Mouse (Mus musculus) liver, embryonic 12.5 days (tissue): Measurements from ENCODE around the gene Rragd. TPM values are rescaled to one million over a fixed set of nuclear protein-coding genes. Genes with fewer than 3 reads are reported as not detected.

Experiments used
- ATAC-seq: fragments of 200-750 bp; cut with Nextera tagmentation; 2 replicates; pipeline ENCODE4 v1.8.0; 2017; ENCODE audit warnings: moderate number of reproducible peaks, mild to moderate bottlenecking, moderate library complexity
- H3K27ac ChIP-seq: fragments of 300-500 bp; sonication (generic); 2 replicates; pipeline ENCODE4 v1.5.1; 2016; ENCODE audit warnings: mild to moderate bottlenecking
- H3K27me3 ChIP-seq: fragments of 300-500 bp; sonication (generic); replicated peaks from 2 replicates; pipeline ENCODE4 v1.6.1; 2016; ENCODE audit warnings: mild to moderate bottlenecking, moderate library complexity
- H3K36me3 ChIP-seq: fragments of 300-500 bp; sonication (generic); 2 replicates; pipeline ENCODE4 v1.6.1; 2016; ENCODE audit warnings: mild to moderate bottlenecking, moderate library complexity
- H3K4me1 ChIP-seq: fragments of 300-500 bp; sonication (generic); 2 replicates; pipeline ENCODE4 v1.6.1; 2016
- H3K4me2 ChIP-seq: fragments of 300-500 bp; sonication (generic); 2 replicates; pipeline ENCODE4 v1.6.1; 2016; ENCODE audit warnings: mild to moderate bottlenecking, moderate library complexity
- H3K4me3 ChIP-seq: fragments of 300-500 bp; sonication (generic); 2 replicates; pipeline ENCODE4 v1.5.1; 2016; ENCODE audit warnings: mild to moderate bottlenecking, moderate library complexity
- H3K9ac ChIP-seq: fragments of 300-500 bp; sonication (generic); 2 replicates; pipeline ENCODE4 v1.6.1; 2016; ENCODE audit warnings: mild to moderate bottlenecking, moderate library complexity
- H3K9me3 ChIP-seq: fragments of 300-500 bp; sonication (generic); replicated peaks from 2 replicates; pipeline ENCODE4 v1.6.1; 2016; ENCODE audit warnings: mild to moderate bottlenecking, moderate library complexity
- WGBS: fragments of 180-500 bp; shearing (Covaris S2); methylation state at CpG from one replicate; pipeline ENCODE4 v1.1.7; 2016; ENCODE audit not compliant: insufficient replicate concordance; 5-methylcytosine and 5-hydroxymethylcytosine counted together
- polyA plus RNA-seq: library from polyadenylated mRNA; unstranded; fragments of >200 nt; fragmentation: Nextera tagmentation; extraction: Ambion mirVana; gene quantifications from 2 replicates; pipeline ENCODE4 v1.2.1, GENCODE M21; 2016

Rragd gene
- polyA plus RNA-seq, result 4.0 and 4.3 TPM in 2 replicates

- Histone ChIP-seq H3K36me3 (no peaks in the 10 kb centered on the region), H3K9ac (peak within 1 kb of the TSS; percentile 78), H3K27ac (peak within 1 kb of the TSS; percentile 56; the same call in 1 of the 2 replicates), H3K9me3 (peaks cover 4% of the 10 kb centered on the region; the same call in 1 of the 2 replicates), H3K4me3 (peak within 1 kb of the TSS; percentile 71), H3K27me3 (peaks cover 71% of the 10 kb centered on the region), H3K4me2 (peak within 1 kb of the TSS; percentile 99), H3K4me1 (peaks cover 81% of the 10 kb centered on the region)
- peak; percentile 8; the same call in 1 of the 2 replicates for ATAC-seq
- WGBS, result under 1% methylated on average over 18 of the region's 18 CpGs
Measured at GRCm38 (mm10) chr4:32982716-32983175, at the start of gene Rragd. Rragd (plus strand) TSS chr4:32983037.

DNA sequence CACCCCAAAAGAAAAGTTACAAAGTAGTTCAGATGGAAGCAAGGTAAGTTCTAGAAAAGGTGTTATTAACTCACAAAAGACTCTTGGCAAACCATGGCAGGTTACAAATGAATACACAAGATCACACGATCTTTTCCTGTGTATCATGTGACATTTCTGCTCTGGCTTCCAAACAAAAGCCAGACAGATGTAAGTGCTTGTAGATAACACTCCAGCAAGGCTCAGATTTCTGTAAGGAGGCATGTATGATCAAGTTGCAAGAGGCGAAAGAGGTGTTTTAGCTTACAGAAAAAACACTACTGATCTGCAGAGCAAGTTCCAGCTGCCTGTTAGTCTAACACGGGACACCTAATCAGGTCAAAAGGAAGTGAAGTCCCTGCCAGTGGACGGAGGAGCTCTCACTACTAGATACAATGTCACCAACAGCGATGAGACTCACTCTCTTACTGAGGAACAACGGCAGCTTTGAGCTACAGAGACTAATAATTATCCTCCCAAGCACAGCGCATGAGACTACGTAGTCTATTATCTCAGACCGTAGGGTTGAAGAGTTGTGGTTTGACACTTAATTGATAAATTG is 46.0 kb upstream of the Rragd start:
- WGBS, result 36% methylated on average over 9 of the region's 9 CpGs
- peaks cover 14% of the 10 kb centered on the region; the same call in 1 of the 2 replicates for H3K27me3 ChIP-seq
- no peak overlapping the region for H3K9ac ChIP-seq
- H3K9me3 ChIP-seq, result no peaks in the 10 kb centered on the region
- H3K4me3 ChIP-seq, result no peak overlapping the region
- no peak overlapping the region for H3K4me2 ChIP-seq
- no peak overlapping the region for H3K27ac ChIP-seq
- no peaks in the 10 kb centered on the region for H3K4me1 ChIP-seq
- H3K36me3 ChIP-seq, result no peaks in the 10 kb centered on the region
- no peak for ATAC-seq

GRCm38 (mm10) chr4:32939521-32939920 is 43.3 kb upstream of the Rragd start:
- no peak overlapping the region for H3K9ac ChIP-seq
- H3K4me1 ChIP-seq, result no peaks in the 10 kb centered on the region
- no peak overlapping the region for H3K4me3 ChIP-seq
- 54% methylated on average over 4 of the region's 4 CpGs for WGBS
- H3K27ac ChIP-seq, result no peak overlapping the region
- H3K9me3 ChIP-seq, result no peaks in the 10 kb centered on the region
- peaks cover 14% of the 10 kb centered on the region; the same call in 1 of the 2 replicates for H3K27me3 ChIP-seq
- no peak overlapping the region for H3K4me2 ChIP-seq
- no peak for ATAC-seq
- no peaks in the 10 kb centered on the region for H3K36me3 ChIP-seq

DNA sequence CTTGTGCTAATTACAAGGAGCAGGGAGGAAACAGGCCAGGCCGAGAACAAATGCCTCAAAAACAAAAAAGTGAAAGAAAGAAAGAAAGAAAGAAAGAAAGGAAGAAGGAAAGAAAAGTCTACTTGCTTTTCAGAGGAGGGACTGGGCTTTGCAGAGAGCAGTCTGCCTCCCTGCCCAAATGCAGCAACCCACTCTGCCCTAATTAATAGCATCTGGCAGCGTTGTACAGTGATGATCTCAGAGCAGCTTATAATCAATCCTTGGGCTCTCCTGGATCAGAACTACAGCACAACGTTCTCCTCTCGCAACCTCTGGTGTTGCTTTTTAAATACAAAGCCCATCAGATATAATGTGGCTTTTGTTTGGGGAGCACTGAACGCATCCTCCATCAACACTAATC is 42.9 kb upstream of the Rragd start:
- Histone ChIP-seq H3K4me2 (no peak overlapping the region), H3K9ac (no peak overlapping the region), H3K27ac (no peak overlapping the region), H3K27me3 (peaks cover 14% of the 10 kb centered on the region; the same call in 1 of the 2 replicates), H3K9me3 (no peaks in the 10 kb centered on the region), H3K4me1 (no peaks in the 10 kb centered on the region), H3K36me3 (no peaks in the 10 kb centered on the region), H3K4me3 (no peak overlapping the region)
- WGBS, result 70% methylated on average over 5 of the region's 5 CpGs
- no peak for ATAC-seq

DNA sequence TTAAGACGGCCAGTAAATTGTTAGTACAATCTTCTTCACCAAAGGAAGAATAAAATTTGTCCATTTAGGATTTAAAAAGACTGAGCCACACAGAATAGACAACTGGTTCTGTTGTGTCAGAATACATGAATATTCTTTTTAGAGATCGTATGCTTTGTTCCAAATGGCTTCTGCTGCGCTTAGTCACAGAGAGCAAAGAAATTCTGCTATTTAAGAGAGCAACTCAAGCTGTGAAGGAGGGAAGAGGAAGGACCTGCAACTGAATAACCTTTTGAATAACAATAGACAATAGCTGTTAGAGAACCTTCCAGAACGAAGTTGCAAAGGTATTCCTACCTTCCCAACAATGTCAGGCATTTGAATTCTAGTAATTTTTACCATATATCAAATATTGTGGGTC is 41.9 kb upstream of the Rragd start:
- H3K36me3 ChIP-seq, result no peaks in the 10 kb centered on the region
- no peak overlapping the region for H3K27ac ChIP-seq
- no peak for ATAC-seq
- H3K4me2 ChIP-seq, result no peak overlapping the region
- no peak overlapping the region for H3K4me3 ChIP-seq
- H3K4me1 ChIP-seq, result no peaks in the 10 kb centered on the region
- 51% methylated on average over 4 of the region's 4 CpGs for WGBS
- no peak overlapping the region for H3K9ac ChIP-seq
- H3K27me3 ChIP-seq, result peaks cover 14% of the 10 kb centered on the region; the same call in 1 of the 2 replicates
- no peaks in the 10 kb centered on the region for H3K9me3 ChIP-seq

DNA sequence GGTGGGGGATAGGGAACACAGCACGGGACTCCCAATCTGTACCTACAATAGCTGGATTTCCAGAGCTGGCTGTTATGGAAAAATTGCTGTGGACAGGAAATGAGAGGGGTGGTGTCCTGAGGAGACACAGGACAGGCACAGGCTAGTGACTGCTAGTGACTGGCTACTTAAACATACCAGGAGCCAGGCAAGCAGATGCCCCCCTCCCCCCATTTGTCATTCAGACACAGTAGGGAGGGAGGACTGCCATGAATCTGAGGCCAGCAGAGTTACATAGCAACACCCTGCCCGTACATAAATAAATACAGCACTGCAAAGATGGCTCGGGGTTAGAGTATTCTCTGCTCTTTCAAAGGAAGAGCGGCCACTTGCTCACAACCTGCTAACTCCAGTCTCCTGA is 35.2 kb upstream of the Rragd start:
- Histone ChIP-seq H3K4me3 (no peak overlapping the region), H3K4me2 (no peak overlapping the region), H3K36me3 (no peaks in the 10 kb centered on the region), H3K27ac (no peak overlapping the region), H3K9ac (no peak overlapping the region), H3K4me1 (peaks cover 18% of the 10 kb centered on the region), H3K27me3 (peaks cover 56% of the 10 kb centered on the region), H3K9me3 (no peaks in the 10 kb centered on the region)
- 47% methylated on average over 4 of the region's 4 CpGs for WGBS
- no peak for ATAC-seq

GRCm38 (mm10) chr4:32948696-32949095 is 34.1 kb upstream of the Rragd start:
- Histone ChIP-seq H3K27me3 (peaks cover 66% of the 10 kb centered on the region), H3K36me3 (no peaks in the 10 kb centered on the region), H3K9me3 (no peaks in the 10 kb centered on the region), H3K4me1 (peaks cover 18% of the 10 kb centered on the region), H3K4me3 (no peak overlapping the region), H3K27ac (no peak overlapping the region), H3K4me2 (no peak overlapping the region), H3K9ac (no peak overlapping the region)
- 30% methylated on average over 10 of the region's 10 CpGs for WGBS
- no peak for ATAC-seq

DNA sequence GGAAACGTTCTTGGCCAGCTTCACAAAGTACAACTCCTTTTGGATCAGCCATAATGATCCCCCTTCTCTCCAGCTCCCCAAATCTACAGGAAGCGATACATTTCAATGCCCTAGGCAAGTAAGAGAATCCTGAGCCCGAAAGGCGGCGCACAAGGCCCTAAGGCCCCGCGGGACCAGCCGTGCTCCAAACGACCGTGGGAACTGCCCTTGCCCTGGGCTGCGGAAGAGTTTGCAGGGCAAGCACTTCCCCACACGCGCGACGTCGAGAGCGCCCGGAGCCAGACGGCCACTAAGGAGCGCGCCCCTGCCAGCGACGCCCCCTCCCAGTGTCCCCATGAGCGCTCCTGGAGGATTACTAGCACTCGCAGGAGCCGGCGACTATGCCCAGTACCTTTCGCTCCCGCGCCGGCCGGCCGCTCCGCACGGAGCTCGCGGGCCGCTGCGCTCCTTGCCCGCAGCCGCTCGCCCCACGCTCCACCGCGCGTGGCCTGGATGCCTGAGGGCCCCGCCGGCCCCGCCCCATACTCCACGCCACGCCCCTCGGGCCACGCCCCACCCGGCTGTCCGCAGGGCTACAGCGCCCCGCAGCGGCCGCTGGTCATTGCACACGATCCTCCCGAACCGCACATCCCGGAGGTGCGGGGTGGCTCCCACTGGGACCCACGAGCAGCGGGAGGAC is 32.3 kb upstream of the Rragd start, which contains the start of gene Ankrd6:
Ankrd6 (minus strand) TSS at position 486 of the 679 bp plus-strand sequence.
- H3K36me3 ChIP-seq, result no peaks in the 10 kb centered on the region
- peak within 1 kb of the TSS; percentile 96 for H3K4me2 ChIP-seq
- no peaks in the 10 kb centered on the region for H3K9me3 ChIP-seq
- H3K4me3 ChIP-seq, result peak within 1 kb of the TSS; percentile 66
- H3K4me1 ChIP-seq, result peaks cover 18% of the 10 kb centered on the region
- H3K27me3 ChIP-seq, result peaks cover 77% of the 10 kb centered on the region
- H3K27ac ChIP-seq, result no peak within 1 kb of the TSS
- H3K9ac ChIP-seq, result peak within 1 kb of the TSS; percentile 60; the same call in 1 of the 2 replicates
- WGBS, result under 1% methylated on average over 65 of the region's 66 CpGs
- ATAC-seq, result peak; percentile 89

GRCm38 (mm10) chr4:32951035-32951940 is 31.5 kb upstream of the Rragd start:
- peak overlapping the region; percentile 66 for H3K4me3 ChIP-seq
- H3K9ac ChIP-seq, result 0 out of 2 replicates have a peak overlapping the region, but pooled peaks have one; percentile 60
- peak overlapping the region; percentile 96 for H3K4me2 ChIP-seq
- H3K4me1 ChIP-seq, result peaks cover 18% of the 10 kb centered on the region
- no peaks in the 10 kb centered on the region for H3K36me3 ChIP-seq
- WGBS, result 7% methylated on average over 34 of the region's 34 CpGs
- no peak overlapping the region for H3K27ac ChIP-seq
- H3K9me3 ChIP-seq, result no peaks in the 10 kb centered on the region
- H3K27me3 ChIP-seq, result peaks cover 77% of the 10 kb centered on the region
- ATAC-seq, result 0 out of 2 replicates have a peak, but pooled peaks have one; percentile 42

DNA sequence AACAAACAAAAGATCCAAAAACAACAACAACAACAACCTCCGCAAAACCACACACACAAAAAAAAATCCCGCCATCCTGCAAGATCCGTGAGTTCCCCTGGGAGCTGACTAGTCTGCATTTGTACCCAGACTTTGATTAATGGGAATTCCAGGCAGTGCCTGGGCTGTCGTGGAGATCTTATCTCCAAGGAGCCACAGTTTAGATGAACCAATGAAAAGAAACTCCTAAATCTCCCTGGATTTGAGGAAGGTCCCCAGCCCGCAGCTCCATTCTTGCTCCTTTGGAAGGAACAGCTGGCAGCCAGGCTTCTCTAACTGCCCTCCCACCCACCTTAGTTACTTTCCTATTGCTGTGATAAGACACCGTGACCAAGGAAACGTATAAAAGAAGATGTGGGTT is 30.2 kb upstream of the Rragd start:
- no peaks in the 10 kb centered on the region for H3K9me3 ChIP-seq
- no peak overlapping the region for H3K4me2 ChIP-seq
- 9% methylated on average over 7 of the region's 7 CpGs for WGBS
- H3K4me3 ChIP-seq, result no peak overlapping the region
- no peaks in the 10 kb centered on the region for H3K36me3 ChIP-seq
- no peak for ATAC-seq
- H3K4me1 ChIP-seq, result peaks cover 20% of the 10 kb centered on the region
- H3K27me3 ChIP-seq, result peaks cover 71% of the 10 kb centered on the region
- H3K9ac ChIP-seq, result no peak overlapping the region
- H3K27ac ChIP-seq, result no peak overlapping the region

- WGBS, result 48% methylated on average over 2 of the region's 2 CpGs
- ATAC-seq, result no peak
- Histone ChIP-seq H3K36me3 (no peaks in the 10 kb centered on the region), H3K4me2 (no peak overlapping the region), H3K27ac (no peak overlapping the region), H3K9me3 (no peaks in the 10 kb centered on the region), H3K27me3 (peaks cover 36% of the 10 kb centered on the region), H3K9ac (no peak overlapping the region), H3K4me3 (no peak overlapping the region), H3K4me1 (peaks cover 11% of the 10 kb centered on the region)
Measured at GRCm38 (mm10) chr4:32956423-32956822, 26.4 kb upstream of the Rragd start.
